Mouse (Mus musculus): ENCODE results near the gene Aprt. TPM values are rescaled to one million over a fixed set of nuclear protein-coding genes. Genes with fewer than 3 reads are reported as not detected.
A peak's percentile ranks its signal among the peaks of the same experiment; 100 is the strongest.

Gene Aprt
- 153 and 157 TPM in 2 replicates for polyA plus RNA-seq (2015; fragmentation: Nextera tagmentation; extraction: Ambion mirVana)

DNA sequence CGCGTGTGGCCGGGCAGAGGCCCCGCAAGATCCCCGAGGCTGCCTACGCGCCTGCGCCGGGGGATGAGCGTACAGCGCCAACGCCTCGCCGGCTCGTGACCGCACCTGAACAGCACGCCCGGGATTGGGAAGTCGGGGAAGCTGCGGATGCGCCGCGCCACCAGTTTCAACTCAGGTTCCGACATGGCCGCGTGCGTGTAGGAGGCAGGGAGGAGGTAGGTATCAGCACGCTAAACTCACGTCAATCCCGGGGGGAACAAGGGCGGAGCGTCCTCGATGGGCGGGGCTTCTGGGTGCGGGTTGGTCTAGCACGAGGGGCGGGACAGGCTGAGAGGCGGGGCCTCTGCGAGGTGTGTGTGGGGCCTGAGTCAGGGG is at the start of gene Aprt:
Aprt (minus strand) TSS at position 262 of the 375 bp plus-strand sequence.
- ATAC-seq (ENCODE audit: low FRiP score): peak; percentile 92
- Histone ChIP-seq H3K4me2 (peak within 1 kb of the TSS; percentile 88), H3K36me3 (peaks cover 22% of the 10 kb centered on the region), H3K27ac (peak within 1 kb of the TSS; percentile 78), H3K9ac (peak within 1 kb of the TSS; percentile 91), H3K27me3 (0 out of 2 replicates have a peak, but pooled peaks cover 6% of the 10 kb centered on the region), H3K4me1 (replicated peaks) (peaks cover 33% of the 10 kb centered on the region), H3K9me3 (no peaks in the 10 kb centered on the region), H3K4me3 (peak within 1 kb of the TSS; percentile 64)
- WGBS: under 1% methylated on average over 39 of the region's 39 CpGs

DNA sequence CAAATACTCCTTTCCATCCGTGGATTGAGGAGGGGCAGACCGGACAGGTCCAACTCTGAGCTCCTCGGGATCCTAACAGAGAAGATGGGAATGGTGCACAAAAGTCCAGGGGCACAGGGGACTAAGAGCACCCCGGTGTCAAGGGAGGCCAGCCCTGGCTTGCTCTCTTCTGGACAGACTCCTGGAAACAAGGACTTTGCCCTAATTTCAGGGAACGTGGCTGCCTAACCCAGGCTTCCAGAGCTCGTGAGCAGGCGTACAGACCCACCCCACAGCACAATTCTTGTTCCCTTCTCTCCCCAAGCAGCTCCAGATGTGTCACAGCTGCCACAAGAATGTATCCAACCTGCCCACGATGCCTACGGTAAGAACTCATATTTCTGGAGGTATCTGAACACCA is 49.1 kb upstream of the Aprt start:
- H3K4me1 ChIP-seq (replicated peaks): peaks cover 26% of the 10 kb centered on the region
- H3K4me2 ChIP-seq: no peak overlapping the region
- 87% methylated on average over 9 of the region's 9 CpGs for WGBS
- no peaks in the 10 kb centered on the region for H3K9me3 ChIP-seq
- no peak for ATAC-seq (ENCODE audit: low FRiP score)
- H3K27ac ChIP-seq: 0 out of 2 replicates have a peak overlapping the region, but pooled peaks have one; percentile 62
- no peaks in the 10 kb centered on the region for H3K27me3 ChIP-seq
- no peak overlapping the region for H3K9ac ChIP-seq
- H3K36me3 ChIP-seq: peaks cover 31% of the 10 kb centered on the region
- H3K4me3 ChIP-seq: no peak overlapping the region

DNA sequence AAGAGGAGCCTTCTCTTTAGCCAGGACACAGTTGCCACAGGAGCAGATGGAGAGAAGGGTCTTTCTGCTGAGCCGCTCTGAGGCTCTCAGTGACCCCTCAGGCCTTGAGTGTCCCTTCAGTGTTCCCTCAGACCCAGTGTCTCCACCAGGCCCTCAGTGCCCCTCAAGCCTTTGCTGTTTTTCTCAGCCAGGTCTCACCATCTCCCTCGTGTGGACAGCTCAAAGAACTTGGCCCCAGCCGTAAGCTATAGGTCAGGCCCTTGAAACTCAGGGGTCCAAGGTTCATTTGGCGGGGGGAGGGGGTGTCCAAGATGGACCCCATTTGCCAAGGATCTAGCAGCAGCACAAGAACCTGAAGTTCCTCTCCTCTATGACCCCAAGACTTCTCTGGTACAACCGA is 47.9 kb upstream of the Aprt start:
- Histone ChIP-seq H3K36me3 (peaks cover 21% of the 10 kb centered on the region), H3K27me3 (no peaks in the 10 kb centered on the region), H3K9me3 (no peaks in the 10 kb centered on the region), H3K27ac (no peak overlapping the region), H3K4me3 (no peak overlapping the region), H3K4me1 (replicated peaks) (peaks cover 24% of the 10 kb centered on the region), H3K9ac (no peak overlapping the region), H3K4me2 (no peak overlapping the region)
- no peak for ATAC-seq (ENCODE audit: low FRiP score)
- 73% methylated on average over 5 of the region's 5 CpGs for WGBS

DNA sequence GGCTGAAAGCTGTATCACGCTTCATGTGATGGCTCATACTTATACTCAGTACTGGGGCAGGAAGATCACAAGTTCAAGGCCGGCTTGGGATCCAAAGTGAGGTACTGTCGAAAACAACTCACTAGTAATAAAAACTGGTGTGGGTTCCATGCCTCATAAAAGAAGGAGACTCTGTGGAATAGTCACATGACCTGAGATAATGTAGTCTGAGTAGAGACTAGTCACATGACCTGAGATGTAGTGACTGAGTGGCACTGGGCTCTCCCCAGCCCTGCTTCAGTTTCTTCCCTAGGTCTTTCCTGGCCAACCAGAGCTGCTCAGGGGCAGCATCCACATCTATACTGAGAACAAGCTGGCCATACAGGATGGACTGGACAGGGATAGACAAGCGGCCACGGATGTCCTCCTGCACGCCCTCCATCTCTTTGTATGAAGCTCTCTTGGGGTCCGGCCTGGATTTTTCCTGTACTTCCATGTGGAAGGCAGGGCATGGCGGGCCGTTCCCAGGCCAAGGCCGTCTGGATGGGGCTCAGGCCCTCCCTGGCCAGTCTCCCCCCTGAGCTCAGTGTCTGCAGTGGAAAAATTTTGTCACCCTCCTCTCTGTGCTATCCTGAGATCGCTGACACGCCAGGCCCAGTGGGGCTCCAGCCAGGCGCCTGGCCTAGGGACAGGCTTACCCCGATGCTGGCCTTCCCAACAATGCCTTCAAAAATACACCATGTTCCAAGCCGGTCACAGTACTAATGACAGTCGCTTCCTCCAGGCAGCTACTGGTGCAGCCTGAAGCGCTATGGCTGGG is 47.3 kb upstream of the Aprt start:
- no peaks in the 10 kb centered on the region for H3K9me3 ChIP-seq
- no peak overlapping the region; the same call in 1 of the 2 replicates for H3K9ac ChIP-seq
- H3K27ac ChIP-seq: 0 out of 2 replicates have a peak overlapping the region, but pooled peaks have one; percentile 4
- H3K4me1 ChIP-seq (replicated peaks): peaks cover 26% of the 10 kb centered on the region
- H3K36me3 ChIP-seq: peaks cover 15% of the 10 kb centered on the region
- WGBS: 90% methylated on average over 17 of the region's 17 CpGs
- no peak overlapping the region for H3K4me3 ChIP-seq
- no peaks in the 10 kb centered on the region for H3K27me3 ChIP-seq
- no peak overlapping the region for H3K4me2 ChIP-seq
- no peak for ATAC-seq (ENCODE audit: low FRiP score)

DNA sequence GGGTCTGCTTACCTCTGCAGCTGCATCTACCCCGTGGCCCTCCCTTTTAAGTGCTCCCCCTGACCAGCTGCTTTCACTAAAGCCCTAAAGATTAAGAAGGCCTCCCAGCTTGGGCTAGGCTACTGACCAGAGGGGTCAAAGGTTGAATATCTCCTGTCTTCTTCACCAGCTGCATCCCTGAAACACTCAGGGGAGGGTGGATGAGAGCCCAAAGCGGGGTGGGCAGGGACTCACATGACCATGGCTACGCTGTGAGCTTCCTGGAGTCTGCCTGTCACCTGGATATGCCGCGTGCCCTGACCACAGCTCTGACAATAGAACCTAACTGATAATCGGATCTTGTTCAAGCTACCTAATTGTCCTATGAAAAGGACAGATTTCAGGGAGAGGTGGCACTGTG is 46.0 kb upstream of the Aprt start, which contains the start of gene Pabpn1l:
Pabpn1l (minus strand) TSS at position 13 of the 400 bp plus-strand sequence.
- no peak within 1 kb of the TSS for H3K9ac ChIP-seq
- H3K27ac ChIP-seq: no peak within 1 kb of the TSS
- no peaks in the 10 kb centered on the region for H3K9me3 ChIP-seq
- H3K4me1 ChIP-seq (replicated peaks): peaks cover 35% of the 10 kb centered on the region
- 76% methylated on average over 6 of the region's 6 CpGs for WGBS
- H3K4me3 ChIP-seq: no peak within 1 kb of the TSS
- ATAC-seq (ENCODE audit: low FRiP score): no peak
- H3K4me2 ChIP-seq: no peak within 1 kb of the TSS
- 0 out of 2 replicates have a peak, but pooled peaks cover 2% of the 10 kb centered on the region for H3K36me3 ChIP-seq
- H3K27me3 ChIP-seq: no peaks in the 10 kb centered on the region

DNA sequence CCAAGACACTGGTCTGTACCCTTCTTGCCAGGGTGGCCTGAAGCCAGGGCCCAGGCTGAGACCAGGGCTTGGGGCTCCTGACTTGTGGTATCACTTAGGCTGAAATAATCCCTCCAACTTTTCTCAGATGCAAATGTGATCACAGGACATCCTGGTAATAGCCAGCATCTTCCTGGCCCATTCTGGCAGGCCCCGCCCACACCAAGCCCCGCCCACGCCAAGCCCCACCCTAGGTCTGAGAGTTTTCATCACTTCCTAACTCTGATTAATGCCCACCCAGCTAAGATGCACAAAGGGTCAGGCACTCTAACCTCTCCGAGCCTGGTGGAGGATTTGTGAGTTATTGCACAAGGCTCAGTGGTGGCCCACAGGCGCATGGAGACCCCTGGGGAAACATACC is 43.7 kb upstream of the Aprt start:
- ATAC-seq (ENCODE audit: low FRiP score): no peak

DNA sequence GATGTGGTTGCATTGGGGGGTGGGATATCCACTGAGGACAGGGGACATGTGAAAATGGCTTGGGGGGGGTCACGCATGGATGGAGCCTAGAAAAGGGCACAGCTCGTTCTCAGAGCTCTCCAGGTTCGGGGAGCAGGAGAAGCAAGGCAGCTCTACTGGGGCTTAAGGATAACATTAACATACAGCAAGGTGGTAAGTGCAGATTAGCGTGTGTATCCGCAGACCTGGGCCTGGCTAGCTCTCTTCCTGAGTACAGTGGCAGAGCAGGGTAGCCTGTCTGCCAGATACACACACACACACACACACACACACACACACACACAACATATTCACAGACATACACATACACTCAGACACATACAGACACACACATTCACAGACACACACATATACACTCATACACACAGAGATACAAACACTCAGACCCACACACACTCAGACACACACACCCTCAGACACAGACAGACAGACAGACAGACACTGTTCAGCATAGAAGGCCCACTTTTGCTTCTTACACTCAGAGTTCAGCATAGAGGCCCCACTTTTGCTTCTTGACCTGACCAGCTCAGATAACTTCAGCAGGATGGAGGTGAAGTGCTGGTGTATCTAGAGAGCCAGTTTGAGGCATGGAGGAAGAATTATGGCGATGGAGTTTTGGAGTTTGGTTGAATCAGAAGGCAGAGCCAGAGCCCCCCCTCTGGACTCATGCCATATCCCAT is 42.1 kb upstream of the Aprt start:
- ATAC-seq (ENCODE audit: low FRiP score): no peak
- Histone ChIP-seq H3K4me3 (no peak overlapping the region), H3K27ac (no peak overlapping the region), H3K9ac (peak overlapping the region; percentile 2), H3K36me3 (peaks cover 17% of the 10 kb centered on the region), H3K4me2 (no peak overlapping the region), H3K9me3 (no peaks in the 10 kb centered on the region), H3K27me3 (no peaks in the 10 kb centered on the region), H3K4me1 (replicated peaks) (peaks cover 19% of the 10 kb centered on the region)
- 72% methylated on average over 6 of the region's 6 CpGs for WGBS

More for the DNA sequence above, 43.7 kb upstream of the Aprt start:
- H3K9ac ChIP-seq: no peak overlapping the region
- 54% methylated on average over 5 of the region's 5 CpGs for WGBS
- no peak overlapping the region for H3K4me2 ChIP-seq
- H3K4me3 ChIP-seq: no peak overlapping the region
- no peaks in the 10 kb centered on the region for H3K9me3 ChIP-seq
- H3K36me3 ChIP-seq: peaks cover 6% of the 10 kb centered on the region
- no peak overlapping the region for H3K27ac ChIP-seq
- H3K27me3 ChIP-seq: no peaks in the 10 kb centered on the region
- H3K4me1 ChIP-seq (replicated peaks): peaks cover 26% of the 10 kb centered on the region

DNA sequence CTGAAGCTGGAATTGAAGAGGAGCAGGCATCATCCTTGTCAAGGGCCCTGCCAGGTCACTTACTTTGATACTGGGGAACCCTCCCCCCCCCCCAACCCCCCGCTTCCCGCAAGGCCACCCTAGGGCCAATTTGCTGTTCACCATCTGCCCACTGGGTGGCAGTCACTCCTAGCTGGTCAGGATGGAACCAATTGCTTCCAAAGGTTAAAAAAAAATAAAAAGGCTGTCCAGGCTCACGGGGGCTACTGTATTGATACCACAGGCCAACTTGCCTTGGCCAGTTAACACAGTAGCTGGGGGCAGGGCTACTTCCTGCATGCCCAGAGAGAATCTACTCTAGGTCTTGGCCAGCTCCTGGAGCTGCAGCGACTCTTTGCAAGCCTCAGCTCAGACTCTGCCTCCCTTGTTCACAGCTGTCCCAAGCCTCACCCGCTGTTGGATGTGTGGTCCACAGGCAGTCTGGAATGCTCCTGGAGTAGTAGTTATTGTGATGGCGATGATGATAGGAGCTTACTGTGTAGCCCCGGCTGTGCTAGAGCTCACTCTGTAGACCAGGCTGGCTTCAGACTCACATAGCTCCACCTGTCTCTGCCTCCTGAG is 41.3 kb upstream of the Aprt start:
- Histone ChIP-seq H3K9ac (peak overlapping the region; percentile 2; the same call in 1 of the 2 replicates), H3K27me3 (no peaks in the 10 kb centered on the region), H3K9me3 (no peaks in the 10 kb centered on the region), H3K27ac (peak overlapping the region; percentile 9; the same call in 1 of the 2 replicates), H3K4me3 (no peak overlapping the region), H3K4me1 (replicated peaks) (peaks cover 18% of the 10 kb centered on the region), H3K4me2 (no peak overlapping the region), H3K36me3 (peaks cover 22% of the 10 kb centered on the region)
- WGBS: 32% methylated on average over 5 of the region's 7 CpGs
- 0 out of 2 replicates have a peak, but pooled peaks have one; percentile 29 for ATAC-seq (ENCODE audit: low FRiP score)

DNA sequence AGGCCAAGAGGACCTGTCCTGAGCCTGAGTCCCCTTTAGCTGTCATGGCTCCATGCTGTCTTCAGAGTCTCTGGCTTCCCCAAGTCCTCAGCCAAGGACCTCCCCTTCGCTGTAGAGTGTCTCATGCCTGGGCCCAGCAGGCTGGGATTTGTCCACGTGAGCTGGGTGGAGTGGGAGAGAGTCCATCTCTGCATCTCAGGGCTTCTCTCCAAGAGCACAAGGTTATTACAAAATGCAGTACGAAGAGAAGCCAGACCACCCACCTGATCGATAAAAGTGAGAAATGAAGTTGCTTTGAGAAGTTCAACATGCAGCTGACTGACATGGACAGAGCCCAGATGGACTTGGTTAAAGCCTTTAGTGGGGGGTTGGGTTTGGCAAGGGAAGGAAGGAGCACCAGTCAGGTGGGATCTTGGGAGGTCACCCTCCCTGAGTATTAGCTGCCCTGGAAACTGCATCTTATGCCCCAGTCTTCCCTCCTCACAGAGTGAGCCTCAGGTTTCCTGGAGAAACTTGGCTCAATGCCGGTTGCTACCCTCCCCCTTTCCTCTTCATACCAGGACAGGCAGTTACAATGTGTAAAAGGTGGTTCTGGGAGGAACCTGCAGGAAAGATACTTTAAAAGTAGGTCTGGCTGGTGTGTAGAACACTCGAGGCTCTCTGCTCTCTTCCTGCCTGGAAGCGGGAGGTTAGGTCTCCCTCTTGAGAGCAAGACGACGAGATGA is 39.6 kb upstream of the Aprt start:
- ATAC-seq (ENCODE audit: low FRiP score): no peak
- Histone ChIP-seq H3K9ac (0 out of 2 replicates have a peak overlapping the region, but pooled peaks have one; percentile 2), H3K4me2 (no peak overlapping the region), H3K9me3 (no peaks in the 10 kb centered on the region), H3K36me3 (peaks cover 22% of the 10 kb centered on the region), H3K27ac (no peak overlapping the region), H3K27me3 (no peaks in the 10 kb centered on the region), H3K4me1 (replicated peaks) (peaks cover 31% of the 10 kb centered on the region), H3K4me3 (no peak overlapping the region)
- WGBS: 78% methylated on average over 9 of the region's 9 CpGs

DNA sequence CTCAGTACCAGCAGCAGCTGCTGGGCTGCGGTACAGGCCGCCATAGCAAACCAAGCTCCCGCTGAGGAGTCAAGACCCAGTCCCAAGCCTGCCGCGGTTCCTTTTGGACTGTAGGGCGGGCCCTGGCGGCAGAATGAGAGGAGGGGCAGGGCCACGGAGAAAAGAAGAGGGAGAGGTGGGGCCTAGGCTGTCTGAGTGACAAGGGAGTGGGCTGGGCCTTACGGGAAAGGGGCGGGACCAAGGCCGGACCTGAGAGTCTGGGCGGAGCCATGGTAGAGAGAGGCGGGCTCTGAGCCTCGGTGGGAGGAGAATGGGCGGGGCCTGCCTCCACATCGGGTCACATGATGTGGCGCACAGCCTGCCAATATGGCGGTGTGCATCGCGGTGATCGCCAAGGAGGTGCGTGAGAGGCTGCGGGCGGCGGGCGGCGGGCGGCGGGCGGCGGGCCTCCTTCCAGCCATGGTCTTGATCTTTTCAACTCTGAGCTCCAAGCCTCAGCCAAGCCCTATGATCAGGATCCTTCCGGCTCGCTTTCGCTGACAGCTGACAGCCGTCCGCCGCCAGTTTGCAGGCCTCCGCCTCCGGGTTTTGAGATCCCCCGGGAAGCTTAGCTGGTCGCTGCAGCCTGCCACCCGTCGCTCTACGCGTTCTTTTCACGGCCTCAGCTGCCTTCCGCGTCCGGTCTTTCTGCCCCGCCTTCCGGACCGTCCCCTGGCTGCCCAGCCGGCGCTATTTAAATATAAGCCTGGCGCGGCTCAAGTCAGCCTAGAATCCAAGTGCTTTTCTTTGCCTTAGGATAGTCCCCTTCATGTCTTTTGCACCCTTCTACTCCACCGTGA is 34.8 kb upstream of the Aprt start, which contains the start of the genes Galns and Trappc2l:
Galns (minus strand) TSS at position 169 of the 839 bp plus-strand sequence.
Trappc2l (plus strand) TSS at position 346 of the 839 bp plus-strand sequence.
- H3K9me3 ChIP-seq: no peaks in the 10 kb centered on the region
- under 1% methylated on average over 57 of the region's 57 CpGs for whole genome bisulfite sequencing

More for the DNA sequence above, 34.8 kb upstream of the Aprt start, which contains the start of the genes Galns and Trappc2l:
- Histone ChIP-seq H3K27me3 (no peaks in the 10 kb centered on the region), H3K4me2 (peak within 1 kb of the TSS; percentile 88), H3K36me3 (peaks cover 22% of the 10 kb centered on the region), H3K27ac (peak within 1 kb of the TSS; percentile 88), H3K4me3 (peak within 1 kb of the TSS; percentile 77), H3K4me1 (replicated peaks) (peaks cover 24% of the 10 kb centered on the region), H3K9ac (peak within 1 kb of the TSS; percentile 85)
- ATAC-seq (ENCODE audit: low FRiP score): peak; percentile 97
